Mouse (Mus musculus) lung, adult 2 months (tissue): ENCODE measurements around the gene Zfp830.

Experiments
- CTCF ChIP-seq: fragments of 200-500 bp; IDR thresholded peaks from 2 replicates; pipeline ENCODE4 v1.5.1; 2011; ENCODE audit warnings: mild to moderate bottlenecking, low read length, control low read depth; ENCODE audit not compliant: insufficient read depth
- POLR2A ChIP-seq: fragments of 200-500 bp; IDR thresholded peaks from 2 replicates; pipeline ENCODE4 v1.6.1; 2011; ENCODE audit warnings: low read depth, mild to moderate bottlenecking, control low read depth, low read length, borderline replicate concordance; ENCODE audit errors: extremely low read depth

DNA sequence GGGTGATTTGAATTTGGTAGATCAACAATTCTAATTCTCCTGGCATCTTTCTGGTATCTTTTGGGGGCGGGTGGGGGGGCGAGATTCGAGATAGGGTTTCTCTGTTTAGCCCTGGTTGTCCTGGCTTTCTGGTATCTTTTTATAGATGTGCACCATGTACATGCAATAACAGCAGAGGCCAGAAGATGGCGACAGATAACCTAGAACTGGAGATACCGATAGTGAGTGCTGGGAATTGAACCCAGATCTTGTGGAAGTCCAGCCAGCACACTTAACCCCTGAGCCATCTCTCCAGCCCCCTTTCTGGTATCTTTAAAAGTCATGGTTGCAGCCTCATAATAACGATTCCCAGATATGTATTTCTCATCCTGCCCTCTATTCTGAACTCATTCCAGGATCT, 18.0 kb upstream of the Zfp830 start:
- TF ChIP-seq CTCF (peak; percentile 31; the same call in 1 of the 2 replicates), POLR2A (no peak)
